Mouse (Mus musculus): ENCODE results near the gene Inppl1. TPM values are rescaled to one million over a fixed set of nuclear protein-coding genes. Genes with fewer than 3 reads are reported as not detected.

Gene Inppl1
- total and polyA plus RNA-seq, 3 experiments, result 146 to 170 (median 164) TPM

DNA sequence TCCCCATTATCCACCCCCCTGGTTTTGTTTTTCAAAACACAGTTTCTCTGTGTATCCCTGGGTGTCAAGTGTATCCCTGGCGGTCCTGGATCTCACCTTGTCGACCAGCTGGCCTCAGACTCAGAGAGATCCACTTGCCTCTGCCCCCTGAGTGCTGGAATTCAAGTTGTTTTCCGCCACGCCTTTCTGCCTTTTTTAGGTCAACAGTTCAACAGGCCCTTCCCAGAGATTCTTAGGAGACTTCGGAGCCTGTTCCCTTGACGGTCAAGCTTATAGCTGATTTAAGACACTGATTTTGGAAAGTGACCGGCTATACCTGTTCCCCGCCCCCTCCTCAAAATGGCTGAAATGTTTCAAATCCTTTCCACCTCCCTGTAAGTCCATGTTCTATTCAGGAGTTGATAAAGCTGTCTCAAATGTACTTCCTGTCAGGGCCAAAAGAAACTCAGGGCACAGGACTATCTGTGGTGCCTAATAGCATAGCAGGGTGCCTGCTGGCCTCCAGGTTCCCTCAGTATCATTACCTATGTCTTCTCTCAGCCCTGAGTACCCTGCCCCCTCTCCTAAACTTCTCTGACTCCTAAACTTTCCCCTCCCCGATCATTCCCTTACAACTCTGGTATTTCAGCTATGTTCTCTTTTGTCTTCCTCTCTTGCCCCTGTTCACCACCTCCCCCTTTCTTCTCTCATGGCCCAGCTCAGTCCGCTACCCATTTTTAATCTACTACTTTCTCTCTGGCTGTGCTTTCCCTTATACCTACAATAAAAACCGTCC lies 28.6 kb upstream of the Inppl1 start:
- WGBS, result 92% methylated on average over 11 of the region's 11 CpGs
- Histone ChIP-seq H3K27ac (no peak overlapping the region), H3K4me1 (ENCODE audit: control insufficient read depth, insufficient read depth, low read length) (peaks cover 5% of the 10 kb centered on the region), H3K27me3 (ENCODE audit: control insufficient read depth, insufficient read depth, low read length) (no peaks in the 10 kb centered on the region), H3K79me2 (replicated peaks; ENCODE audit: control insufficient read depth, insufficient read depth, low read length) (no peaks in the 10 kb centered on the region), H3K4me3 (no peak overlapping the region), H3K36me3 (ENCODE audit: control insufficient read depth, insufficient read depth, low read length) (no peaks in the 10 kb centered on the region), H3K9ac (ENCODE audit: low read depth, low read length) (no peak overlapping the region)
- no peak for DNase-seq
- TF ChIP-seq POLR2A (IDR thresholded peaks at IDR 0.05; ENCODE audit: insufficient read depth, low read depth, low read length), result no peak
- TF ChIP-seq CTCF (IDR thresholded peaks at IDR 0.05), result no peak
- no peak for TF ChIP-seq EP300 (IDR thresholded peaks at IDR 0.05; ENCODE audit: insufficient read depth, low read depth, low read length)
- intact Hi-C loops (cut with DNase I), result no loop called here

DNA sequence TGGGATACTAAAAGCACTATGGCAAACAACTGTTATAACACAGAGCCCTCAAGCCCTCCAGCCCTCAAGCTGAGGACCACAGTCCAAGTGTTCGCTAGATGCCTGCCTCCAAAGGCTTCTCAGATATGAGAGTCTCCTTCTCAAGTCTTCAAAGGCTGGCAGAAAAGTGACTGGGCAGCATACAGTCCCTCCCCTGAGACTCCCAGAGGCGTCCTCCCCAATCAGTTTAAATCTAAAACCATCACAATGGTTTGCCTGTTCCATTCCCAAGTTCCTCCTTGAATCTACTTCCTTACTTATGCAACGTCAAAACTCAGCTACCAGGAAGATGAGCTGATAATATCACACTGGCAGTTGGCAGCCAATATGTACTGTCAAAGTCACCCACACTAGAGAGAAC lies 25.4 kb upstream of the Inppl1 start, which contains the start of gene Anapc15:
Anapc15 (plus strand) TSS at position 301 of the 400 bp plus-strand sequence.
- Histone ChIP-seq H3K9ac (ENCODE audit: low read depth, low read length) (no peak within 1 kb of the TSS), H3K36me3 (ENCODE audit: control insufficient read depth, insufficient read depth, low read length) (no peaks in the 10 kb centered on the region), H3K27ac (no peak within 1 kb of the TSS), H3K79me2 (replicated peaks; ENCODE audit: control insufficient read depth, insufficient read depth, low read length) (no peaks in the 10 kb centered on the region), H3K27me3 (ENCODE audit: control insufficient read depth, insufficient read depth, low read length) (no peaks in the 10 kb centered on the region), H3K4me3 (no peak within 1 kb of the TSS), H3K4me1 (ENCODE audit: control insufficient read depth, insufficient read depth, low read length) (peaks cover 3% of the 10 kb centered on the region; the same call in 1 of the 2 replicates)
- intact Hi-C loops (cut with DNase I), result no loop called here
- 53% methylated on average over 3 of the region's 3 CpGs for WGBS
- DNase-seq, result no peak
- TF ChIP-seq EP300 (IDR thresholded peaks at IDR 0.05; ENCODE audit: insufficient read depth, low read depth, low read length), result no peak
- no peak for TF ChIP-seq POLR2A (IDR thresholded peaks at IDR 0.05; ENCODE audit: insufficient read depth, low read depth, low read length)
- no peak for TF ChIP-seq CTCF (IDR thresholded peaks at IDR 0.05)

DNA sequence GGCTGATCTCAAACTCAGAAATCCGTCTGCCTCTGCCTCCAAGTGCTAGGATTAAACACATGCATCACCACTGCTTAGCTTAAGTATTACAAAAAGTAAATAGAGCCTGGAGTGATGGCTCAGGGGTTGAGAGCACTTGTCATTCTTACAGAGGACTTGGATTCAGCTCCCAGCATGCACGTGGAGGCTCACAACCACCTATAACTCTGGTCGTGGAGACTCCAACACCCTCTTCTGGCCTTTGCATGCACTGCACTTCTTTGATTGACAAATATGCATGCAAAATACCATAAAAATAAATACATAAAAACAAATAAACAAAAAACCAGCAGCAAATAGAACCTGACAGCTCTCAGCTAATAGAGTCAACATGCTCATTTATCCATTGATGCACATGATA lies 24.3 kb upstream of the Inppl1 start:
- no peaks in the 10 kb centered on the region for H3K27me3 ChIP-seq (ENCODE audit: control insufficient read depth, insufficient read depth, low read length)
- 83% methylated on average over 3 of the region's 3 CpGs for whole genome bisulfite sequencing
- no peak for DNase-seq
- no peaks in the 10 kb centered on the region for H3K79me2 ChIP-seq (replicated peaks; ENCODE audit: control insufficient read depth, insufficient read depth, low read length)
- H3K36me3 ChIP-seq (ENCODE audit: control insufficient read depth, insufficient read depth, low read length), result no peaks in the 10 kb centered on the region
- H3K4me1 ChIP-seq (ENCODE audit: control insufficient read depth, insufficient read depth, low read length), result no peaks in the 10 kb centered on the region
- H3K4me3 ChIP-seq, result no peak overlapping the region
- no peak overlapping the region for H3K9ac ChIP-seq (ENCODE audit: low read depth, low read length)
- no peak overlapping the region for H3K27ac ChIP-seq
- intact Hi-C loops (cut with DNase I), result no loop called here
- TF ChIP-seq EP300 (IDR thresholded peaks at IDR 0.05; ENCODE audit: insufficient read depth, low read depth, low read length) (no peak), CTCF (IDR thresholded peaks at IDR 0.05) (0 out of 2 replicates have a peak, but pooled peaks have one; percentile 3)

DNA sequence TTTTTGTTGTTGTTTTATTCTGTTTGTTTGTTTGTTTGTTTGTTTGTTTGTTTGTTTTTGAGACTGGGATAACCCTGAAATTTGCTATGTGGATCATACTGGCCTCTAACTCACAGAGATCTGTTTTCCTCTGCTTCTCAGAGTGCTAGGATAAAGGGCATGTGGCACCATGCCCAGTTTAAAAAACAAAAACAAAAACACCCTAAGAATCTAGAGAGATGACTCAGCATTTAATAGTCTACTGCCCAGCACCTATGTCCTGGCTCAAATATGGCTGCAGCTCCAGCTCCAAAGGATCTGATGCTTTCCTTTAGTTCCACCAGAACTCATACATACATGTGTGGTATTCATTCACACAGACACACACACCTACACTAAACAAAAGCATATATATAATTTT lies 22.9 kb upstream of the Inppl1 start:
- no peaks in the 10 kb centered on the region for H3K36me3 ChIP-seq (ENCODE audit: control insufficient read depth, insufficient read depth, low read length)
- H3K27me3 ChIP-seq (ENCODE audit: control insufficient read depth, insufficient read depth, low read length), result no peaks in the 10 kb centered on the region
- H3K4me1 ChIP-seq (ENCODE audit: control insufficient read depth, insufficient read depth, low read length), result no peaks in the 10 kb centered on the region
- no peak overlapping the region for H3K9ac ChIP-seq (ENCODE audit: low read depth, low read length)
- H3K4me3 ChIP-seq, result no peak overlapping the region
- H3K27ac ChIP-seq, result no peak overlapping the region
- no peaks in the 10 kb centered on the region for H3K79me2 ChIP-seq (replicated peaks; ENCODE audit: control insufficient read depth, insufficient read depth, low read length)
- intact Hi-C loops (cut with DNase I), result no loop called here
- TF ChIP-seq EP300 (IDR thresholded peaks at IDR 0.05; ENCODE audit: insufficient read depth, low read depth, low read length), result no peak
- no peak for TF ChIP-seq POLR2A (IDR thresholded peaks at IDR 0.05; ENCODE audit: insufficient read depth, low read depth, low read length)
- no peak for TF ChIP-seq CTCF (IDR thresholded peaks at IDR 0.05)
- no peak for DNase-seq

DNA sequence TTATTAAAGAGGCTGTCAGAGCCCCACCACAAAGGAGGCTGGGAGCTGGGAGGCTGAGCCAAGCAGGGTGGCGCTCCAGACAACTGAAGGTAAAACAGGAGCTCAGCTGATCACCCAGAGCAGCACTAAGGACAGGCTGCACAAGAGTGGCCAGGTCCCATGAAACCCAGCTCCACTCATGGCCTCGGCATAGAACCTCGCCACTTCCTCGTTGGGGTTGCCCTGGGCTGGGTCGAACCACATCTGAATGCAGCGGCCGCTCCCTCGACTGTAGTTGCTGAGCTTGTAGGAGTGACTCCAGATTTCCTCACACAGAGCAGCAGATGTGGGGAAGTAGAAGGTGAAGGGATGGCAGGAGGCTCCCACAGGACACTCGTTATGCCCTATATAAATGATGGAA lies 20.3 kb upstream of the Inppl1 start:
- Histone ChIP-seq H3K27me3 (ENCODE audit: control insufficient read depth, insufficient read depth, low read length) (no peaks in the 10 kb centered on the region), H3K4me3 (no peak overlapping the region), H3K36me3 (ENCODE audit: control insufficient read depth, insufficient read depth, low read length) (no peaks in the 10 kb centered on the region), H3K4me1 (ENCODE audit: control insufficient read depth, insufficient read depth, low read length) (no peaks in the 10 kb centered on the region), H3K9ac (ENCODE audit: low read depth, low read length) (no peak overlapping the region), H3K27ac (no peak overlapping the region), H3K79me2 (replicated peaks; ENCODE audit: control insufficient read depth, insufficient read depth, low read length) (no peaks in the 10 kb centered on the region)
- TF ChIP-seq EP300 (IDR thresholded peaks at IDR 0.05; ENCODE audit: insufficient read depth, low read depth, low read length), result no peak
- TF ChIP-seq POLR2A (IDR thresholded peaks at IDR 0.05; ENCODE audit: insufficient read depth, low read depth, low read length), result no peak
- TF ChIP-seq CTCF (IDR thresholded peaks at IDR 0.05), result no peak
- 76% methylated on average over 9 of the region's 9 CpGs for WGBS
- intact Hi-C loops (cut with DNase I), result no loop called here
- peak in 1 of 2 experiments; percentile 36 for DNase-seq

DNA sequence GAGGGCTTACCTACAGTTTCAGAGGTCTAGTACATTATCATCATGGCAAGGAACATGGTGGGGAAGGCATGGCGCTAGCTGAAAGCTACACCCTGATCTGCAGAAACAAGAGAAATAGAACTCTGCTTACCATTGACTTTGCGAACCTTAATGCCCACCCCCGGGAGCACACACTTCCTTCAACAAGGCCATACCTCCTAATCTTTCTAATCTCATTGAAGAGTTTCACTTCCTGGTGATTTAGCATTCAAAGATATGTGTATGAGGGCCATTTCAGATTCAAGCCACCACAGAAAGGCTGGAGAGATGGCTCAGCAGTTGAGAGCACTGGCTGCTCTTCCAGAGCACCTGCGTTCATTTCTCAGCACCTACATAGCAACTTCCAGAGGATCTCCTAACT lies 19.1 kb upstream of the Inppl1 start, which contains the start of gene Folr2:
Folr2 (minus strand) TSS at position 101 of the 400 bp plus-strand sequence.
- intact Hi-C loops (cut with DNase I), result no loop called here
- Histone ChIP-seq H3K27ac (no peak within 1 kb of the TSS), H3K36me3 (ENCODE audit: control insufficient read depth, insufficient read depth, low read length) (no peaks in the 10 kb centered on the region), H3K4me1 (ENCODE audit: control insufficient read depth, insufficient read depth, low read length) (peaks cover 2% of the 10 kb centered on the region; the same call in 1 of the 2 replicates), H3K4me3 (no peak within 1 kb of the TSS), H3K27me3 (ENCODE audit: control insufficient read depth, insufficient read depth, low read length) (no peaks in the 10 kb centered on the region), H3K79me2 (replicated peaks; ENCODE audit: control insufficient read depth, insufficient read depth, low read length) (no peaks in the 10 kb centered on the region), H3K9ac (ENCODE audit: low read depth, low read length) (no peak within 1 kb of the TSS)
- 91% methylated on average over 4 of the region's 4 CpGs for WGBS
- no peak for TF ChIP-seq POLR2A (IDR thresholded peaks at IDR 0.05; ENCODE audit: insufficient read depth, low read depth, low read length)
- DNase-seq, result no peak
